Mouse (Mus musculus): ENCODE data around the gene Crim1. TPM values are rescaled to one million over a fixed set of nuclear protein-coding genes. Genes with fewer than 3 reads are reported as not detected.

Crim1 gene
- polyA plus RNA-seq, 1 experiment from 2014 or later = 5.2 TPM

DNA sequence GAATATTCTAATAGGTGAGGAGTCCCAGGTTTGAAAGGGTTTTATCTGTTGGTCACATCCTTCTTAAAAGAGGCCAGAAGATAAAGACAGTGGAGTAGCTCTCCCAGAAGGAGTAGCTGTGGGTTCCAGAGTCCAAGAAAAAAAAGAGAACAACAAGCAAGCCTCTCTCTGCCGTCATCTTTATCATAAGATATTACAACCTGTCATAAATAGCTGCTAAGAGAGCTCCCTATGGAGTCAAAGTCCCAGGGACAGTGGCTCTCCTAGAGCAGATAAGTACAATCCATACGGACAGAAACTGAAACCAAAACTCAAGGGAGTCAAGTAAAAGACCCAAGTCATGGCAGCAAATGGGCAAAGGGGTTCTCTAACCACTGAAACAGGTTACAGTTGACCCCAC is 215.2 kb downstream of the Crim1 start:
- H3K4me1 ChIP-seq = peaks cover 3% of the 10 kb centered on the region; the same call in 1 of the 2 replicates
- no peak for ATAC-seq (ENCODE audit: insufficient read depth, low FRiP score, low read depth)
- no peaks in the 10 kb centered on the region for H3K27me3 ChIP-seq (replicated peaks)
- H3K9me3 ChIP-seq = no peaks in the 10 kb centered on the region
- no peak overlapping the region for H3K4me2 ChIP-seq
- H3K4me3 ChIP-seq (replicated peaks) = no peak overlapping the region
- no peaks in the 10 kb centered on the region for H3K36me3 ChIP-seq
- WGBS = 63% methylated on average over 2 of the region's 2 CpGs
- H3K27ac ChIP-seq = 0 out of 2 replicates have a peak overlapping the region, but pooled peaks have one; percentile 21
- H3K9ac ChIP-seq = no peak overlapping the region

DNA sequence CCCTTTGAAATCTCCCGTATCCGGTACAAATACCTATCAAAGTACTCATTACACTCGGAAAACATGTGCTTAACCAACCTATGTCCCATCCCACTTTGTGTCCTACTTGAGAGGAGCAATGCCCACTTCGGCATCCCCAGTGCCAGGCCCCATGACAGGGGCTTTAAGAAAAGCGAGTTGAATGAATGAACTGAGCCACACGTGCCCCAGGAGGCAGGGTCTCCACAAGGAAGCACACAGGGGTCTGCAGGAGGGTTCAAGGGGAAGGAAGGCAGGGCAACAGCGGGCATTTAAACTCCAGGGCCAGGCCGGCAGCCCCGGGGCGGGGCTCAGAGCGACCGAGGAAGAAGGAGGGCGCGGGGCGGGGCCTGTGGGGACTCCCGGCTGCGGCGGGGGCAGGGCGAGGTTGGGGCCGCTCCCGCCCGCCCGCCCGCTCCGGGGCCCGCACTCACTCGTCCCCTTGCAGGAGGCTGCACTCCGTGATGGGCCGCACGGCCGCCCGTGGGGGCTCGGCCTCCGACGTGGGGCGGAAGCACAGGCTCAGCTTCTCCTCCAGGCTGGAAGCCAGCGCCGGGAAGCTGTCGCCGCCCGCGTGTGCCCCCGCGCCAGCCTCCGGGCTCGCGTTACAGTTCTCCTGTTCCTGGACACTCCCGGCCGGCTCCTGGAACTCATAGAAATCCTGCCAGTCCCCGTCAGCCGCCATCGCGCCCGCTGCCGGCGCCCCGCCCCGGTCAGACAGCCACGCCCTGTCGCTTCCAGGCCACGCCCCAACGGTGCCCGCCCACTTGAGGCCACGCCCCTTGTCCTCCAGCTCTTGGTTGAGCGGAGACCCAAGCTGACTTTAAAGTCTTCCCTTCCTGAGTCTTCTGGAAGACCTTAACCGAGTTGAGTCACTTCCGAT is 217.6 kb downstream of the Crim1 start, which contains the start of gene Fez2:
Gene Fez2 (minus strand): TSS at position 772 of the 901 bp plus-strand sequence.
- H3K9ac ChIP-seq = peak within 1 kb of the TSS; percentile 83
- no peaks in the 10 kb centered on the region for H3K27me3 ChIP-seq (replicated peaks)
- H3K27ac ChIP-seq = peak within 1 kb of the TSS; percentile 98
- peaks cover 3% of the 10 kb centered on the region; the same call in 1 of the 2 replicates for H3K4me1 ChIP-seq
- H3K9me3 ChIP-seq = no peaks in the 10 kb centered on the region
- under 1% methylated on average over 54 of the region's 67 CpGs for WGBS
- peak within 1 kb of the TSS; percentile 81 for H3K4me2 ChIP-seq
- ATAC-seq (ENCODE audit: insufficient read depth, low FRiP score, low read depth) = peak; percentile 97
- peak within 1 kb of the TSS; percentile 97 for H3K4me3 ChIP-seq (replicated peaks)
- no peaks in the 10 kb centered on the region for H3K36me3 ChIP-seq

DNA sequence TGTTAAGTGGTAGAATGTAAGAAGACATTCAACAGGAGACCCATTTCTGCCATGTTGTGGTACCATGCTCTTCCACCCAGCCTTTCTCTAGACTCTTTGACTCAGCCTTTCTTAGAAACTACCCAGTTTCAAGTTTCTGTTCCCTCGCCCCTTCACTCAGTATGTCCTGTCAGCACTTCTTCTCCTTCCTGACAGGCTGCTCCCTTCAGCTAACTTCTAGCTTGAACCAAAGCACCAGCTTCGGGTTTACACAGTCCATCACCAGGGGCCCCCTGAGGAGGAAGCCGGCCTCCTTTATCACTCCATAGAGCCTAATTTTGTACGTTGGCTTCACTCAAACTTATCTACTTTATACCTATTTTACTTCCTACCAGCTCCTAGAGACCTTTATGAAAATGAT is 219.2 kb downstream of the Crim1 start:
- H3K9me3 ChIP-seq = no peaks in the 10 kb centered on the region
- WGBS = 79% methylated on average over 4 of the region's 4 CpGs
- no peak overlapping the region for H3K27ac ChIP-seq
- no peak overlapping the region for H3K4me2 ChIP-seq
- no peak for ATAC-seq (ENCODE audit: insufficient read depth, low FRiP score, low read depth)
- no peak overlapping the region for H3K9ac ChIP-seq
- H3K4me1 ChIP-seq = peaks cover 3% of the 10 kb centered on the region; the same call in 1 of the 2 replicates
- H3K4me3 ChIP-seq (replicated peaks) = no peak overlapping the region
- no peaks in the 10 kb centered on the region for H3K27me3 ChIP-seq (replicated peaks)
- no peaks in the 10 kb centered on the region for H3K36me3 ChIP-seq

DNA sequence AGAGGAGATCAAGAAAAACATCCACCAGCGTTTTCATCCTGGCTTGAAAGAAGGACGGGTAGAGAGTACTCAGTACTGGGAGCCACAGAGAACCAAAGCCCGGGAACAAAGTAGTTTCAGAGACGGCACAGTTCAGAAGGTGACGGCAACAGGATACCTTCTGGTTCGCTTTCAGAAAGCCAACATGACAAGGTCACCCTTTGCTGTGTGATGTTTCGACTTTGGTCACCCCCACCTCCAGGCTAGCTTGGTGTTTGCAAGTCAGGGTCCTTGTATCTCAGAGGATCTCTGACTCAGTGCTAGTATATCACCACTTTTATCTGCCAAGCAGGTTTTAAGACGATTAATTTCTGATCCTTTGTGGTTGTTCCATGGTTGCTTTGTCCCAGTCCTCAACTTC is 225.0 kb downstream of the Crim1 start:
- Histone ChIP-seq H3K4me1 (no peaks in the 10 kb centered on the region), H3K27ac (no peak overlapping the region), H3K36me3 (no peaks in the 10 kb centered on the region), H3K9ac (no peak overlapping the region), H3K27me3 (replicated peaks) (no peaks in the 10 kb centered on the region), H3K4me2 (no peak overlapping the region), H3K4me3 (replicated peaks) (no peak overlapping the region), H3K9me3 (no peaks in the 10 kb centered on the region)
- 78% methylated on average over 8 of the region's 8 CpGs for WGBS
- no peak for ATAC-seq (ENCODE audit: insufficient read depth, low FRiP score, low read depth)

Small RNAs within 50 kb of the gene (microRNA-seq; reads per million reads assigned to microRNA genes)
- not detected for gene Gm25069

Other genes starting within 250 kb of the Crim1 start
- 37.7 and 39.6 TPM in 2 replicates for gene Fez2, start 217.9 kb downstream of the Crim1 start, polyA plus RNA-seq (2015; fragmentation: Nextera tagmentation; extraction: Ambion mirVana)

Data from stomach, embryonic 15.5 days (tissue).